Mouse (Mus musculus): ENCODE results near the gene Acap2.

Gene Acap2

DNA sequence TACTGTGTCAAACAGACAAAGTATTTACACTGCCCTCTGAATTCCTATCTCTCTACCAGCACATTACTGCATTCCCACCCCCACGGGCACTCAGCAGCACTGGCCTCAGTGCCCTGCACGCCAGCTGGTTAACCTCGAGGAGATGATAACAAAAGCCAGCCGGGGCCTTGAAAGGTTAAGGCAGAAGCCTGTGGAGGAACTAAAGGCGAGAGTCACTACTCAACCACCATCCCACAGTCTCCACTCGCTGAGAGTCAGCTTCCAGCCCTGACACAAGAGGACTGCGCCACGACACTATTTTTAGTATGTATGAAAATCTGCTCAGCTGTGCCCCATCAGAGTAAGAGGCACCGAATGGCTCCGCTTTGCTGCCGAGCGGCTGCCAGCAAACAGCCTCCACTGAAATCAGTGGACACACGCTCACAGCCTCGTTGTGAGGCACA, 154.8 kb downstream of the Acap2 start:
- DNase-seq (ENCODE audit: low spot score in 2 of 2): no peak

DNA sequence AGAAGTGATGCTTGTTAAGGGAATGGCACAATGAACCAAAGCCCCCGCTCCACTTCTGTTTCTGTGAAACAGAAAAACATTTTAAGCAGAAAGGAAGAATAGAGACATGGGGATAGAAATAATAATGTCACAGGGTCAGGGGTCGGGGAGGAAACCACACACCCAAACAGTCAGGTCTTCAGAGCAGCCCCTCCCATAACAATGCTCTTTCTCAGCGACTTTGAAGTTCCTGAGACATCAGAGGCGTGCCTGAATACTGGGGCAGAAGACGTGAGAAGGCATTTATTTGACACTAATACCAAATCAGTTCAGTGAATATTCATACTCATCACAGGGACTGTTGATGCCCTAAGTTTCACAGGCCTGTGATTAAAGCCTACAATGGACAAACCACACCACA, 155.8 kb downstream of the Acap2 start:
- no peak for DNase-seq (ENCODE audit: low spot score in 2 of 2)

DNA sequence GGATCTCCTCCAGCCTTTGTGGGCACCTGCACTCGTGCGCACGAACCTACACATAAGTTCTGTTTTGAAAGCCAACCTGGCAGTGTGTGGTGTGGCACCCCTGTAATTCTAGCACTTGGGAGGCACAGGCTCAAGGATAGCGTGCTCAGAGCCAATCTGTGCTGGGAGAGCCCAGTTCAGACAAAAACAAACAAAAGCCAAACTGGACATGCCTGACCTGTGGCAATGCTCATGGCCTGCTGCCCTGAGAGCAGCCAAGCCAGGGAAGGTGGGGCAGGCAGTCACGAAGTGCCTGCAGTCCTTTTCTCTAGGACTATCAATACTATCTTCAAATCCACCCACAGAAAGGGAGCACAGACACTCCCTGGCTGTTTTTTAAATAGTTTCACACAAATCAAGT, 157.9 kb downstream of the Acap2 start:
- DNase-seq (ENCODE audit: low spot score in 2 of 2): no peak
